Mouse (Mus musculus) cerebellum, adult 9-11 months (tissue): ENCODE data around the gene Thtpa.

Experiments used
- DNase-seq: peaks from one replicate; pipeline ENCODE4 v3.0.0; 2022

The Thtpa gene

DNA sequence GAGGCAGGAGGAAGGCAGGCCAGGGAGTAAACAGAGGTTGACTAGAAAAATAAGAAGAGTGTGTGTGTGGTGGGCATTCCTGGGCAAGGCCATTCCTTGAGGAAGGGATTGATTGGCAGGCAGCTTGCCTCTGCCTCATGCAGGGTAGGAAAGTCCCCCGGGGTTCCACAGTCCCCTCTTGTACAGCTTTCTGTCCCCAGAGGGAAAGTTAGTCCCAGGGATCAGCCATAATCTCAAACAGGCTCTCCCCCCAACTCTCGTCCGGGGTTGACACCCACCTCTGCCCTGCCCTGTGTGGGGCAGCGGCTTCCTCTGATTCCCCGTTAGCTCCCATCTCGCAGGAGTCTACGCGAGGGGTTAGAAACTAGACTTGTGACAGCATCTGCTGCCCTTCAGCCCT, 12.4 kb downstream of the Thtpa start:
- DNase-seq, result peak; percentile 64

DNA sequence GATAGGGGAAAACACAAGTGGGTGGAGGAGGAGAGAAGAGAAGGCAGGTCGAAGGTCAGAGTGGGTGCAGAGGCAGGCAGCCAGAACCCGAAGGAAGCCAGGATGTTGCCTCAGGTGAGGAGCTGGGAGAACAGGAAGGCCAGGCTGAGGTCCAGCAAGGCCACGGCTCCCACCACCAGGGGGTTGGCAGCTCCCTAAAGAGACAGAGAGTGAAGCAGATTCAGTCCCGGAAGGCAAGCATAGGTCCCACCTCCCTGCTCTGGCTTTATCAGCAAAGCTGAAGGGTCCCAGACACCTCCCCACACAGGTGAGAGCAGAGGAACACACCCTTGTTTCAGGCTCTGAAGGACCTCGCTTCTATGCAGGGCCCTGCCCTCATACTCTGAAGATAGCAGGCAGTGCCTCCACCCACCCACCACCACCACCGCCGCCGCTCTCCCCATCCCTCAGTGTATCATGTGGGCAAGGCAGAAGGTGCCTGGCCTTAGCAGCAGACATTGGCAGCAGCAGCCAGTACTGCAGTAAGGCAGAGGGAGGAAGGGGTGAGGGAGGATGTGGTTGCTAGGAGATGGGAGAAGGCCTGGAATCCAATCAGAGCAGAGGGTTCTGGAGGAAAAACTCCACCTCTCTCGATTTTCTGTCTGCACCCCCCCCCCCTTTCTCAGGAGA, 13.8 kb downstream of the Thtpa start:
- DNase-seq, result peak; percentile 87

DNA sequence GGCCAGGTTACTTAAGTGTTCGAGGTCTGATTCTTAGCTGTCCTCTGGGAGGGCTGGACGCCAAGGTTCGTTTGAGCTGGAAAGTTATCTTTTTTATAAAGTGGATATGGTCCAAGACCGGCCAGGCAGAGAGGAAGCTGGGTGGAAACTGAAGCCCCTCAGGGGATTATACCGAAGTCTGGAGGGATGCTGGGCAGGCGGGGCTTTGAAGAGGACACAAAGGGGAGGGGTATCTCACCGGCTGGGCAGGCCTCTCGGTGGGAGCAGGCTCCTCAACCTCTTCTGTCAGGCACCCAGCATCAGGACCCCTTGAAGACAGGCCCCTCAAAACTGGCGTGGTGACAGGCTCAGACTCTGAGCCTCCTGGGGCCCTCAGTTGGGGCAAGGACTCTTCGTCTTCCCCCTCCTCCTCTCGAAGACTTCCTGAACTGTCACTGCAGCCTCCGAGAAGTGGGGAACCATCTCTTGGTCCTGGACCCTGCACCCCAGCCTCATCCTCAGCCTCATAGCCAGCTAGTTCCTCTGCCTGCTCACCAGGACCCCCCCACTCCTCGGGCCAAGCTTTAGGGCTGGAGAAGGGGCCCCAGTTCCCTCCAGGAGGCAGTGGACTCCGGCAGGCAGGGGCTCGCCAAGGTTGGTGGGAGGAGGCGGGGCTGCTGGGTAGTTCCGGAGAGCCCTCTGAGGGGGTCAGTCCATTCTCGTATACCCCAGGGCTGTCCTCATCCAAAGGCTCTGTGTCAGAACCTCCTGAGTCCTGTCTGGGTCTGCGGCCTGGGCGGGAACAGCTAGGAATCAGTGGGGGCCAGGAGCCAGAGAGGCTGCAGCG, 14.7 kb downstream of the Thtpa start:
- DNase-seq, result peak; percentile 76

DNA sequence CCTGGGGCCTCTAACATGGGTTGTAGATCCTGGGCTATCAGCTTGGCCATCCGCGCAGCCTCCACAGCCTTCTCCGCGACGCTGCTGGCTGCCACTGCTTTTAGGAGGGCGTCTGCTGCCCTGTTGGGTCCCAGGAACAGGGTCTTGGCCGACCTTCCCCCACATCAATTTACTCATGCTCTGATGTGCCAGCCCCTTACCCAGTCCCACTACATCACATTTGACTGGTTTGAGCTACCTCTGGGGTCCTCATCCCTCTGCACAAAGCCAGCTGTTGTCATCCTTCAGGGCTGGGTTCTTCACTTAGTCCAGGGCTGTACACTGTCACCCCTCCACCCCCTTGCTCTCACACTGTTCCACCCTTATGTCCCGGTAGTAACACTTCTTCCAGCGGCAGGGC, 15.5 kb downstream of the Thtpa start:
- peak; percentile 59 for DNase-seq

DNA sequence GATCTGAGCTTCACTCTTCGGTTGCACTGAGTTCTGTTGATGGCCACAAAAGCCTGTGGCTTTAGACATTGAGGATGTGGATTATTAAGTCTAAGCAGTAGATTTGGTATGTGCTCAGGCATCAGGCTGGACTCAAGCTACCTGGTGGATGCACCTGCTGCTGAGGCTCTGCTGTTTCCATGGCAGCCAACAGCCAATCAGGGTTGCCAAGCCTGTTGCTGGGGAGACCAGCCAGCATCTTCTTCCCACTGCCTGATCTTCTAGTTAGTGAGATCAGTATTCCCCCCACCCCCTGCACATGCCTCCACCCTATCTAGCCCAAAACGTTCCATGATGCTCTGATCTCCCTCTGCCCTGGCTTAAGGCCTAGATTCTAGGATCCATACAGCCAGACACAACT, 17.1 kb downstream of the Thtpa start:
- DNase-seq, result peak; percentile 75

DNA sequence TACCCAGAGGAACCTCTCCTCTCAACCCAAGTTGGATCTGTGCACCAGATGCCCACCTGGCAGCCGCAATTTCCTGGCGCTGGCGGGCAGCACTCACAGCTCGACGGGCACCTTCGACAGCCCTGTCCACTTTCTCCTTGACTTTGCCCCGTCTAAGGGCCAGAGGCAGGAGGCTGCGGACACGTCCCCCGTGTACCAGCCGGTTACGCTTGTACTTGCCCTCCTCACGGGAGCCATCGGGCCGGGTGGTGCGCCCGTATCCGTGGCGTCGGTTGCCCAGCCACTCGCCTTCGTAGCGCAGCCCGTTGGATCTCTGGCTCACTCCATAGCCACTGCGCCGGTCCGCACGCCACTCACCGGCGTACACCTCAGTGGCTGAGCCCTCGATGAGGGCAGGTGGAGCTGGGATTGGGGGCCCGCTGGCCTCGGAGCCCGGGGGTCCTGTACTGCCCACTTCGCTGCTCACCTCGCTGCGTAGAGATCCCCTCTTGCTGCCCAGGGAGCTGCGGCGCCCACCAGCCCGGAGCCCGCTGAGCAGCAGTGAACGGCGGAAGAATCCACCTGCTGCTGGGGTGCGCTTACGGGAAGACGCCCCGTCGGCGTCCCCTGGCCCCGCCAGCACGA, 18.9 kb downstream of the Thtpa start:
- peak; percentile 73 for DNase-seq

DNA sequence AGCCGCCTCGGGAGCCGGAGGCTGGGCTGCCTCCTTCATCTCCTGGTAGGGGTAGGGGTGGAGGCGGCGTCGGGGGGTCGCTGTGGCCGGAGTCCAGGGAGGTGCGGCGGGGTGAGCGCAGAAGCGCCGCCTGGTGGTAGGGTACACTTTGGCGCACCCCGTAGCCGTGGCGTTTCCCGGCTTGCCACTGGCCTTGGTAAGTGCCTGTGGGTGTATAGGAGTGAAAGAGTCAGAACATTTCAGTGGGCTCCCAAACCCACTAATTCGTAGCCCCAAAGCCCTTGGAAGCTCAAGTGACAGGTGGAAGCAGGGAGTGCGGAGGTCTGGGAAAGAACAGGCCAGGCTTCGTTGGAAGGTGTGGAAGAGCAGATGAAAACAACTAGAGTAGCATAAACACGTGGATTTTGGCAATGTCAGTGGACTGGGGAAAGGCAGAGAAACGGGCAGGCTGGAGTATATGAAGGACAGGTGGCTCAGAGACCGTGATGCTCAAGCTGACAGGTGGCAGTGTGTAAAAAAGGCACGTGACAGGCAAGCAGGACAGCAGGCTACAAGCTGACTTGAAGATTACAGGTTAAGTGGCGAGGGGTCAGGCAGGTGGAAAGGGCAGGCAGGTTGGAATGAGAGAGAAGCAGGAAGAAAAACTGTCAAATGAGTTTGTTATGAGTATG, 19.5 kb downstream of the Thtpa start:
- DNase-seq, result peak; percentile 86

DNA sequence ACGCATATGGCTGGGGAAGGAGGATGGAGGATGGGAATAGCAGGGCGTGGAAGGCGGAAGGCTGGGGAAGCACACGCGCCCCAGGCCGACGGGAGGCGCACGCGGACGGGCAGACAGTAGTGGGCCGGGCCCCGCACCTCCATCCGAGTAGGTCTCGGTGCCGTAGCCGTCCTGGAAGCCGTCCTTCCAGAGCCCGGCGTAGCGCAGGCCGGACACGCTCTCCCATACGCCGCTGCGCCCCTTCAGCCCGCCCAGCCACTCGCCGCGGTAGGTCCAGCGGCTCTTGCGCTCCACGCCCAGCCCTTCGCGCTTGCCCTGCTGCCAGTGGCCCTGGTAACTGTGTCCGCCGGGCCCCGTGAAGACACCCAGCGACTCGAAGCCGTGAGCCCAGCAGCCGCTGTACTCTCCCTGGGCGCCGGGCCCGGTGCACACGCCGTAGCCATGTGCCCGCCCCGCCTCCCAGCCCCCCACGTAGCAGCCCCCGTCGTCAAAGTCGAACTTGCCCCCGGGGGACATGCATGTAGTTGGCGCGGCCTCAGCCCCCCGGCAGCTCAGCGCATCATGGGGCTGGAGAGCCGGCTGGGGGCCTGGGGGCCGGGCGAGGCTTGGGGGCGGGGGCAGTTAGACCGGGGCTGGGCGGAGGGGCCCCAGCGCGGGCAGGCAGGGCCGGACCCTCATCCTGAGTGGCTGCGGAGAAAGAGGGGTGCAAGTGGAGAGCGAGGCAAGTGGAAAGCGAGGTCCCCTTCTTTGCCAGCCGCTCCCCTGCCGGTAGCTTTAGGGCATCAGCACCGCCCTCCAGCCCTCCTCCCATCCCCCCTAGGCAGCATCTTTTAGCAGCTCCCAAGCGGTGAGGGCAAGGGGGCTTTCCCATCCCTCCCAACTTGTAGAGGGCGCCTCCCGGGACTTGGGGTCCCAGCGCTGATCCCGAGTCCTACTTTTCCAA, 20.4 kb downstream of the Thtpa start:
- DNase-seq, result peak; percentile 88

DNA sequence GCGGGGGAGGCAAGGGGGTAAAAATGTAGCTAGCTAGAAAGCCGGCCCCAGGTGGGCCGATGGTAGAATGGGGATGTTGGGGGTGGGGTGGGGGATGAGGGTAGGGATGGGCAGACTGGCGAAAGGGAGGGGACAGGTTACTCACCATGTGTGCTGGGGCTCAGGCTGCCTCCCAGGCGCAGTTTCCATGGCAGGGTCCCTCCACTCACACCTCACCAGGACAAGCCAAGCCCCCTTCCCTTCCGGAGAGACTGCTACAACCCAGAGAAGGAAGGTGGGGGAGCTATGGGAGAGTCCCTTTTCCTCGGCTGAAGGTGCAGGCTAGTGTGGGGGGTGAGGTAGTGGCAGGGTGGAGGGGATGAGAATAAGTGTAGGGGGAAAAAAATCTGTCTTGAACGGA, 21.3 kb downstream of the Thtpa start:
- peak; percentile 82 for DNase-seq

DNA sequence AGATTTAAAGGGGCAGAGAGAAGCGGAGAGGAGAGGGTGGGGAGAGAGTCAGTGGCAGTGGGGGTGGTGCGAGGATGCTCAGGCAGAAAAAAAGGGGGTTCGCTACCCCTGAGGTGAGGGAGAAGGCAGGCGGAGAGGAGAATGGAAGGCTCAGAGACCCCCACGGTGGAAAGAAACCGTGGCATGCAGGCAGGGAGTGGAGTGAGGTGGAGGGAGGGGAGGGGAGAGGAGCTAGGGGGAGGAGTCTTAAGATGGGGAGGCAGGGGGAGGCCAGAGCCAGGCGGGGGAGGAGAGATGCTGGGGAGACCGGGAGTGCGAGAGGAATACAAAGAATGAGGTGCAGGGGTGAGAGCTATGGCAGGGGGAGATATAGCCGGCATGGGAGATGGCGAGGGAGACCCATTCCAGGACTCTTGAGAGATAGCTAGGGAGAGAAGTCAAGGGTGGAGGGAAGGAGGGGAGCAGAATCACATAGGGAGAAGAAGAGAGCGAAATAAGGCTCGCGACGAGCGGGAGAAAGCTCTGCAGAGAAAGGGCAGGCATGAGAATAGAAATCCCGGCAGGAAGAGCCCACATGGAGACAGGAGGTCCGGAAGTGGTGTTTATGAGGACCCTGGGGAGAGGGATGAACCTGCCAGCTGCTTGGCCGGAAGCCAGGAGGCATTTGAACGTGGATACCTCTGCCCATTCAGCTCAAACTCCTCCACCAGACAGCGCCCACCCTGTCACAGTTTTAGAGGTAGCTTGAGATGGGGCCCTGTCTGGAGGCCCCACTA, 22.0 kb downstream of the Thtpa start, which contains the start of gene Jph4:
TSS of gene Jph4 (minus strand) at position 511 of the 776 bp plus-strand sequence.
- peak; percentile 91 for DNase-seq

DNA sequence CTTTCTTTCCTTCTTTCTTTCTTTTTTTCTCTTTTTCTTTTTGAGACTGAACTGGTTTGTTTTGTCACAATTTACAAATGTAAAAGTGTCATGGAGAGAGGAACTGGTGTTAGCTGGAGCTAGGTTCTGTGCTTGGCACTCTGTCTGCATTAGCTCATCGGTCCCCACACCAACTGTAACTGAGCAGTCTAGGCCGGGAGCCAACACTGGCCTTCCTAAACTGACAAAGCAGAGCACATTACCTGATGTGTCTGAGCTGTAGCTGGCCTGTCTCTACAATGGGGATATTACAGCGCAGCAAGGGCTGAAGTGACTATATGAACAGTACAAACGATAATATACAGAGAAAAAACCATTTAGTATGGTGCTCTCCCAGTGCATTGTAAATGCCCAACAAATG, 24.3 kb downstream of the Thtpa start:
- peak; percentile 93 for DNase-seq

DNA sequence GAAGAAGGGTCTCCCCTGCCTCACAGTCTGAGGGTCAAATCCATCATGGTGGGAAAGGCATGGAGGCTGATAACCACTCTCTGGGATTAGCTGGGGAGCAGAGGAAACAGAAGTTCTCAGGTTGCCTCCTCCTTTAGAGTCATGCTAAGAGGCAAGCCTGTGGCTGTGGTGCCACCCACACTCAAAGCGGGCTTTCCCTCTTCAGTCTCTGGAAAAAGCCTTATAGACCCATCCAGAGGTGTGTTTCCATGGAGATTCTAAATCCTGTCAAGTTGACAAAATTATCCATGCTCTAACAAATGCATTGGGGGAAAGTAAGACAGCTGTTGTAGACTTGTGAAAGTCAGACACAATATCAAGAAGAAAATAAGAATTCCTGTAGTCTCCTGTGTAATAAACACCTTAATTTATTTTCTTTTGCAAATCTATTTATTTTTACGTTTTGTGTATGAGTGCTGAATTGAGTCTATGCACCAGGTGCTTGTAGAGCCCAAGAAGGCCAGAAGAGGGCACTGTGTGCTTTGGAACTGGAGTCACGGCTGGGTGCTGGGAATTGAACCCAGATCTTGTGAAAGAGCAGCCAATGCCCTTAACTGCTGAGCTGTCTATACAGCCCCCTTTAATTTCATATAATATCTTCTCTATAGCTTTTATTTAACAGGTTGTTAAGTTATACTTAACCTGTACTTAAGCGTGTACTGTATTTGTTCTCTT, 25.0 kb downstream of the Thtpa start:
- DNase-seq, result peak; percentile 44

DNA sequence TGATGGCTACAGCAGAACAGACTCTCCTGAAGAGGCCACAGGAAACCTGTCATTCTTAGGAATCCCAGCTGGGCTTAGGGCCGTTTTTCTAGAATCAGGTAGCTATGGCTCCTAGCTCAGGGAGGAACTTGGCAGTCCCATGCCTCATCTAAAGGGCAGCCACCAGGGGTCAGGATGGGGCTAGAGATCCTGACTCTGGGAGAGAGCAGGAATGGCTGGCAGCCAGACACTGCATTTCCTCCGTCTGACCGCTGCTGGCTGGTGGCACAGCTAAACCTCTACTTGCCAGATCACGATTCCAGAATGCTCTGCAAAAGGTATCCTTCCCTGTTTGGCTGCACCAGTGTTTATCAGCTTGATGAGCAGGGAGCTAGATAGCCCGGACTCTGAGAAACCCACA, 27.4 kb downstream of the Thtpa start:
- peak; percentile 94 for DNase-seq

DNA sequence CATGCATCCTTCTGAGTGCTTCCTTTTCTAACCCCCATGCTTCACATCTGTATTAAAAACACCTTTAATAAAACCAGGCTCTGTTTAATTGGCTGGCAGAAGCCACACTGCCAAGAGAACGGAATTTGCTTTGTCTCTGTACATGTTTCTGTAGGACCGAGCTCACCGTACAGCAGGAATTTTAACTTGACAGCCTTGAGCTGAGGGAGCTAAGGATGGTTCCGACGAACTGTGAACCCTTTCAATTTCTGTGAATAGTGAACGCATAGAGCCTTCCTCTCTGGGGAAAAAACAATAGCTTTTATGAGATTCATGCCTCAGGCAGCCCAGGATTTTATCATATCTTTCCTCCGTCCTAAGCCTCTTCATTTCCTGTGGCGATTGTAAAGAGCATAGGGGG, 27.8 kb downstream of the Thtpa start:
- no peak for DNase-seq

DNA sequence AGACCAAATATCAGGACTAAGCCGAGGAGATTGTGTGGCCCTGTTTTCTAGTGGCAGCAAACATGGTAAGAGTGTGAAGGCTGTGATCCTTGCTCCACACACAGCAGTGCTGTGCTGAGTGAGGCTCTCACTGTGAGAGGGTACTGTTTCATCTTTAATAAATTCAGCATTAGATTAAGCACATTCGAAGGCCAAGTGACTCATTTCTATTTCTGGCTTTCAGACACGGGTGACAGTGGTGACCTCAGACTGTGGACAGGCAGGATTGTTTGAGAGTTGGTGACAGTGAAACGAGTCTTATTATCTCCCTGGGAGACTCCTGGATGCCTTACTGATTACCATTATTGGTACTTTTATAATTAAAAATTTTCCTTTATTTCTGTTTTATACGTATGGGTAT, 31.1 kb downstream of the Thtpa start:
- DNase-seq, result no peak

DNA sequence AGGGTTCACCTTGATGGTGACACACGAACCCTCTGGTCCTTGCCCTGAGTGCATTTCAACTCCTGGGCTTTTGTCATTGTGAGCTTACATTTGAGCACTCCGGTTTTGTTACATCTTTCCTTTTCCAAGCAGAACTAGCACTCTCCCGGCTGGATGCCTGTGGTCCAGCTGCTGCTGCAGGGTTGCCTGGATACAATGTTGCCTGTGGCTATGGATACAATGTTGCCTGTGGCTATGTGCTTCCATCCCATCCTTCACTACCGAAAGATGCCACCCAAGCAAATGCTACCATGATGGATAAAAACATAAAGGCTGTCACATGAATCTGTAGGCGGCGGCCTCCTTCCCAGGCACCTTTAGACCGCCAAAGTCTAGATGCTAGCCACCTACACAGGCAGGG, 31.9 kb downstream of the Thtpa start:
- DNase-seq, result no peak

DNA sequence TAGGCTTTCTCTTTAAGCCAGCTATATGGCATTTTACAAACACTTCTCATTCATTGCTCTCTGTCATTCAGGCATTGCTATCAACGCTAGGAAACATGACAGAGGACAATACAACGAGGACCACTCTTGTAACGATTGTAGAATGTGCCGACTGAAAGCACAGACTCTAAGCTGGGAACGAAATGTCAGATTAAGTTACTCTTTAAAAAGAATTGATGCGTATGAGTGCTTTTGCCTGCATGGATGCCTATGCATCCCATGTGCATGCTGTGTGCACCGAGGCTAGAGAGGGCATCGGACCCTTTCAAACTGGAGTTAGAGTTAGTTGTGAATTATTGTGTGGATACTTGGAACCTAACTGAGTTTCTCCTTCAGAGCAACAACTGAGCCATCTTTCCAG, 41.1 kb downstream of the Thtpa start:
- DNase-seq, result no peak

DNA sequence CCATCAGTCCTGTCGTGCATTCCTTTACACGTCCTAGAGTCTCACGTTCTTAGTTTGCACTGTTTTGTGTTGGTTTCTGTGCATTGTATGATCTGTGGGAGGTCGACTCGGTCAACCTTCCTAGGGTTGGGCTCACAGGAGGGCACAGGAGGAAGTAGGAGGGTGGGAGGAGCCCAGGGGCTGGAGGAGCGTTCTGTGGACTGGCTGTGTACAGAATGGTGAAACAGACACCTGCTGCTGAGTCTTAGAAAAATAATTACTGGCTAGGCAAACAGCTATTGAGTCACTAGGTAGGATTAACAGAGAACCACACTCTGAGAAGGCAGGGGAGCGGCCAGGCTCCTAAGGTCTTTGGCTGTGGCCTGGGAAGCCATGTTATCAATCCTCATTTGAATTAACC, 44.7 kb downstream of the Thtpa start:
- no peak for DNase-seq

DNA sequence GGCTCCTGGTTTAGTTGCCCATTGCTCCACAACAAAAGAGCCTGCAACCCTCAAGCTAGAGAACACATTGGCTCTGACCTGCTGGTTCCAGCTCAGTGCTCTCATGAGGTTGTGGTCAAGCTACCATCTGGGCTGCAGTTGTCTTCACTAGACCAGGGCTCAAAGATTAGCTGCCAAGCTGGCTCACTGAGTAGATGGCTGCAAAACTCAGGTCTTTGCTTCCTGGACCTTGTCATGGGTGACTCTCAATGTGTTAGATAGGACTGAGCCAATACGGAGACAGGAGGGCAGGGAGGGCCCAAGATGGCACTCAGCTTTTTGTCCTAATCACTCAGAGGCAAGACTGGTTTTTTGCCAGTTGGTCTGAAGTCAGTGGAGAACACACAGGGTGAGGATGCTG, 51.7 kb downstream of the Thtpa start:
- no peak for DNase-seq

DNA sequence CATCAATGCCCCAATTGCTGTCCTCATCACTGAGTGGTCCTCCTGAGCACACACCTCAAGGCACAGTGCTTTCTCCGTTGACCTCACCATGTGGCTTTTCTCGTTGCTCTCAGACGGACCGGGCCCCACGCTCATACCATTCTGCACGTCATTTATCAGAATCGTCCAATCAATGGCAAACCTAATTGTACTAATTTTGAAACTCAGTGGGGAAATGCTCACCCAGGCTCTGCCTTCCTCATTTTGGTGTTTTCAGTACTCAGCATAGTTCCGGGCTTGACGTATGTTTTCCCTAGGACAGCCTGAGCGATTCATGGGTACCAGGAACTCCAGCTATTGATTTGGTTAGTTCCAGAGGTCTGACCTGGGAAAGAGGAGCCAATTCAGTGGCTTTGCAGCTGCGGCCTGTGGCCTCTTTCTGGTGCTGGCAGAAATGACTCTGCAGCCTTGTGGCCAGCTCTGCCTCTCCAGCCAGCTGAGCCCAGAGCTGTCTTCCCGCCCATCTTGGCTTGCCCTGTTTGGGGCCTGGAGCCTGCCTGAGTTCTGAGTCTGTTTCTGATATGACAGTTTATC, 52.3 kb downstream of the Thtpa start:
- DNase-seq, result no peak
